Mouse (Mus musculus): Measurements from ENCODE around the gene Hic2.
A peak's percentile ranks its signal among the peaks of the same experiment; 100 is the strongest.

Gene Hic2

GRCm38 (mm10) chr16:17275721-17276120, 42.3 kb downstream of the Hic2 start, which contains the start of gene Tmem191c:
TSS of gene Tmem191c (plus strand) at chr16:17276077.
- no peak for DNase-seq (ENCODE audit: low spot score in 2 of 2)

GRCm38 (mm10) chr16:17276164-17277151, 43.1 kb downstream of the Hic2 start:
- peak; percentile 85 to 95 for DNase-seq (ENCODE audit: low spot score in 2 of 2)

- peak; percentile 54 to 74 for DNase-seq (ENCODE audit: low spot score in 2 of 2)
Measured at GRCm38 (mm10) chr16:17277342-17278211, 44.2 kb downstream of the Hic2 start.

- DNase-seq (ENCODE audit: low spot score in 2 of 2): no peak
Measured at GRCm38 (mm10) chr16:17280471-17280870, 47.1 kb downstream of the Hic2 start.

GRCm38 (mm10) chr16:17283151-17283550, 49.8 kb downstream of the Hic2 start:
- no peak for DNase-seq (ENCODE audit: low spot score in 2 of 2)

- DNase-seq (ENCODE audit: low spot score in 2 of 2): no peak
Measured at GRCm38 (mm10) chr16:17287103-17287502, 53.7 kb downstream of the Hic2 start.

- DNase-seq (ENCODE audit: low spot score in 2 of 2): no peak
Measured at GRCm38 (mm10) chr16:17291016-17291415, 57.6 kb downstream of the Hic2 start.

GRCm38 (mm10) chr16:17292751-17293150, 59.4 kb downstream of the Hic2 start:
- DNase-seq (ENCODE audit: low spot score in 2 of 2): peak in 1 of 2 experiments; percentile 55

GRCm38 (mm10) chr16:17300818-17301217, 67.4 kb downstream of the Hic2 start:
- no peak for DNase-seq (ENCODE audit: low spot score in 2 of 2)

- no peak for DNase-seq (ENCODE audit: low spot score in 2 of 2)
Measured at GRCm38 (mm10) chr16:17303521-17304245, 70.3 kb downstream of the Hic2 start.

GRCm38 (mm10) chr16:17307461-17307860, 74.1 kb downstream of the Hic2 start:
- DNase-seq (ENCODE audit: low spot score in 2 of 2): no peak

- DNase-seq (ENCODE audit: low spot score in 2 of 2): no peak
Measured at GRCm38 (mm10) chr16:17309036-17309435, 75.7 kb downstream of the Hic2 start.

- DNase-seq (ENCODE audit: low spot score in 2 of 2): no peak
Measured at GRCm38 (mm10) chr16:17312531-17312930, 79.2 kb downstream of the Hic2 start.
